Mouse (Mus musculus) 3134 (cell line): ENCODE measurements around the gene Nek7.

Experiments
- DNase-seq: peaks from one replicate; pipeline ENCODE4 v3.0.0-alpha.2; 2011; ENCODE audit warnings: low spot score; ENCODE audit not compliant: insufficient read length; ENCODE audit errors: extremely low read depth

Gene Nek7

GRCm38 (mm10) chr1:138609176-138609575 is 10.8 kb downstream of the Nek7 start:
- DNase-seq: no peak

GRCm38 (mm10) chr1:138608336-138608735 is 11.6 kb downstream of the Nek7 start:
- DNase-seq: no peak

GRCm38 (mm10) chr1:138607862-138608261 is 12.1 kb downstream of the Nek7 start:
- DNase-seq: no peak

- DNase-seq: no peak
Measured at GRCm38 (mm10) chr1:138606771-138607170, 13.2 kb downstream of the Nek7 start.

- no peak for DNase-seq
Measured at GRCm38 (mm10) chr1:138604736-138605135, 15.2 kb downstream of the Nek7 start.

- no peak for DNase-seq
Measured at GRCm38 (mm10) chr1:138603974-138604373, 16.0 kb downstream of the Nek7 start.

- no peak for DNase-seq
Measured at GRCm38 (mm10) chr1:138598087-138598486, 21.9 kb downstream of the Nek7 start.

- no peak for DNase-seq
Measured at GRCm38 (mm10) chr1:138596127-138596706, 23.7 kb downstream of the Nek7 start.

- no peak for DNase-seq
Measured at GRCm38 (mm10) chr1:138594910-138595309, 25.0 kb downstream of the Nek7 start.

GRCm38 (mm10) chr1:138593922-138594321 is 26.0 kb downstream of the Nek7 start:
- no peak for DNase-seq

GRCm38 (mm10) chr1:138592466-138592865 is 27.5 kb downstream of the Nek7 start:
- no peak for DNase-seq

- no peak for DNase-seq
Measured at GRCm38 (mm10) chr1:138590451-138591022, 29.4 kb downstream of the Nek7 start.

- DNase-seq: no peak
Measured at GRCm38 (mm10) chr1:138589126-138589525, 30.8 kb downstream of the Nek7 start.

GRCm38 (mm10) chr1:138587812-138588211 is 32.1 kb downstream of the Nek7 start:
- no peak for DNase-seq

- DNase-seq: no peak
Measured at GRCm38 (mm10) chr1:138586891-138587290, 33.0 kb downstream of the Nek7 start.

GRCm38 (mm10) chr1:138584423-138585013 is 35.4 kb downstream of the Nek7 start:
- no peak for DNase-seq

- no peak for DNase-seq
Measured at GRCm38 (mm10) chr1:138582225-138582624, 37.7 kb downstream of the Nek7 start.

- DNase-seq: no peak
Measured at GRCm38 (mm10) chr1:138579822-138580492, 40.0 kb downstream of the Nek7 start.

- DNase-seq: no peak
Measured at GRCm38 (mm10) chr1:138579207-138579606, 40.7 kb downstream of the Nek7 start.

- no peak for DNase-seq
Measured at GRCm38 (mm10) chr1:138576803-138577202, 43.1 kb downstream of the Nek7 start.

GRCm38 (mm10) chr1:138576066-138576697 is 43.8 kb downstream of the Nek7 start:
- no peak for DNase-seq
